Mouse (Mus musculus) hindbrain, postnatal 0 days (tissue): Measurements from ENCODE around the gene Daam1. TPM values are rescaled to one million over a fixed set of nuclear protein-coding genes. Genes with fewer than 3 reads are reported as not detected.

Source experiments
- ATAC-seq: fragments of 200-750 bp; cut with Nextera tagmentation; 2 replicates; pipeline ENCODE4 v1.8.0; 2017; ENCODE audit warnings: mild to moderate bottlenecking, moderate TSS enrichment, moderate library complexity
- DNase-seq: peaks from one replicate; pipeline ENCODE4 v3.0.0-alpha.2; 2015; ENCODE audit warnings: low spot score
- H3K27ac ChIP-seq: fragments of 300-500 bp; sonication (generic); 2 replicates; pipeline ENCODE4 v1.5.1; 2014; ENCODE audit warnings: mild to moderate bottlenecking
- H3K27me3 ChIP-seq: fragments of 300-500 bp; sonication (generic); 2 replicates; pipeline ENCODE4 v1.6.1; 2014; ENCODE audit warnings: low read length, mixed read lengths; ENCODE audit not compliant: insufficient read depth
- H3K36me3 ChIP-seq: fragments of 300-500 bp; sonication (generic); 2 replicates; pipeline ENCODE4 v1.6.1; 2014; ENCODE audit warnings: low read length, mixed read lengths; ENCODE audit not compliant: insufficient read depth
- H3K4me1 ChIP-seq: fragments of 300-500 bp; sonication (generic); 2 replicates; pipeline ENCODE4 v1.6.1; 2014; ENCODE audit warnings: antibody characterized with exemption, low read length, mixed read lengths; ENCODE audit not compliant: insufficient read depth
- H3K4me2 ChIP-seq: fragments of 300-500 bp; sonication (generic); 2 replicates; pipeline ENCODE4 v1.6.1; 2014; ENCODE audit warnings: low read depth, mild to moderate bottlenecking, low read length, moderate library complexity, mixed read lengths
- H3K4me3 ChIP-seq: fragments of 300-500 bp; sonication (generic); 2 replicates; pipeline ENCODE4 v1.5.1; 2014; ENCODE audit warnings: low read length
- H3K9ac ChIP-seq: fragments of 300-500 bp; sonication (generic); replicated peaks from 2 replicates; pipeline ENCODE4 v1.6.1; 2014; ENCODE audit warnings: mild to moderate bottlenecking, low read length, moderate library complexity, mixed read lengths
- H3K9me3 ChIP-seq: fragments of 300-500 bp; sonication (generic); 2 replicates; pipeline ENCODE4 v1.6.1; 2016; ENCODE audit warnings: low read length, mixed read lengths
- CTCF ChIP-seq: IDR thresholded peaks from 2 replicates; pipeline ENCODE4 v1.5.1; 2016; ENCODE audit warnings: antibody characterized with exemption, control low read depth, low read depth
- WGBS: fragments of 180-500 bp; shearing (Covaris S2); extraction: QIAGEN DNeasy Blood & Tissue Kit; methylation state at CpG from one replicate; pipeline ENCODE4 v1.1.7; 2014; 5-methylcytosine and 5-hydroxymethylcytosine counted together
- polyA plus RNA-seq: library from polyadenylated mRNA; unstranded; fragments of >200 nt; fragmentation: Nextera tagmentation; extraction: Ambion mirVana; gene quantifications from 2 replicates; pipeline ENCODE4 v1.2.1, GENCODE M21; 2015
- total RNA-seq: library from RNA; depleted of rRNA; stranded (reverse); fragments of >200 nt; gene quantifications from 2 replicates; pipeline ENCODE4 v1.2.3, GENCODE M21; 2014

Gene Daam1
- total and polyA plus RNA-seq, 2 experiments from 2014 or later, result 21.9 to 46.8 TPM

- Histone ChIP-seq H3K27ac (no peak overlapping the region), H3K4me2 (no peak overlapping the region), H3K4me3 (no peak overlapping the region), H3K27me3 (no peaks in the 10 kb centered on the region), H3K36me3 (peaks cover 57% of the 10 kb centered on the region), H3K9ac (no peak overlapping the region), H3K9me3 (no peaks in the 10 kb centered on the region), H3K4me1 (peaks cover 6% of the 10 kb centered on the region; the same call in 1 of the 2 replicates)
- 47% methylated on average over 9 of the region's 9 CpGs for WGBS
- ATAC-seq (peak; percentile 71), DNase-seq (peak; percentile 58)
- no peak for TF ChIP-seq CTCF
Measured at GRCm38 (mm10) chr12:71973577-71973976, 142.7 kb downstream of the Daam1 start.

DNA sequence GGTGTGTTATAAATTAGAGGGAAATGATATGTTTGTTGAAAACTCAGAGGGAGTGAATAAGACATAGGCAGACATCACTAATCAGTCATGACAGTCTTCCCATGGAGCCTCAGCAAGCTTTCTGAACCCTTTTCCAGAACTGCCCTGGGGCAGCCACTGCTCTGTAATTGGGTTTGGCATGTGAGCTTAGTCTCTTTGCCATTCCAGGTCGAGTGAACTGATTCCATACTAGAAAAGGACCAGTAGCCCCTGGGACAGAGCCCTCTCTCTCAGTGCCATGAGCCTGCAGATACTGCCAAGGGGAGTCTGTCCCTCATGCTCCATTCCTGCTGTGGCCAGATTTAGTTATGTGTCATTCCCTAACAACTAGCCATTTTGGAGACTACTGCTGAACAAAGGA is 144.7 kb downstream of the Daam1 start:
- TF ChIP-seq CTCF, result no peak
- WGBS, result 29% methylated on average over 1 of the region's 1 CpGs
- Histone ChIP-seq H3K9ac (no peak overlapping the region), H3K9me3 (no peaks in the 10 kb centered on the region), H3K27ac (no peak overlapping the region), H3K4me1 (peaks cover 6% of the 10 kb centered on the region; the same call in 1 of the 2 replicates), H3K4me2 (no peak overlapping the region), H3K36me3 (peaks cover 61% of the 10 kb centered on the region), H3K27me3 (no peaks in the 10 kb centered on the region), H3K4me3 (no peak overlapping the region)
- no peak for DNase-seq
- no peak for ATAC-seq

DNA sequence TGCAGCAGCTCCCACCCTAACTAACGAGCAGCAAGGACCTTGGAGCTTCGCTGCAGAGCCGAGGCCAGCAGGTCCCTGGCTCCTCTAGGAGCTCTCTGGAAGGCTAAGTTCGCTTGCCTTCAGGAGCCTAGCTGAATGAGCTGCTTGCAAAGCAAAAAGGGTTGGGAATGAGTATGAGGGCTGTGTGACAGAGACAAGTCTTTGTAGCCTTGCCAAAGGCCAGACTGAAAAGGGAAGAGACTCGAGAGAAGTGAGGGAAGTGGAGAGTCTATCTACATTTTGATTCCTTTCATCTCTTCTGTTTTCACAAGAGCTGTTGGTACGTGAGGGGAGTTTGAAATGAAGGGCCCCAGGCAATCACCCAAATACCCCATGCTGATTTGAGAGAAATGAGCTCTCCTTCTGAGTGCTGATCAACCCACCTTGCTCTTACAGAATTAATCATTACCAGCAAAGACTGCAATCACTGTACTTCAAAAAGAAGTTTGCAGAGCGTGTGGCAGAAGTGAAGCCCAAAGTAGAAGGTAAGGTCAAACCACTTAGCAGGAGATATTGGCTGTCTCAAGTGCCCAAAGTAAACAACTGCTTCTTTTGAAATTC is 145.6 kb downstream of the Daam1 start:
- Histone ChIP-seq H3K4me2 (no peak overlapping the region), H3K27ac (peak overlapping the region; percentile 38; the same call in 1 of the 2 replicates), H3K36me3 (peaks cover 65% of the 10 kb centered on the region), H3K9ac (no peak overlapping the region), H3K27me3 (no peaks in the 10 kb centered on the region), H3K4me1 (peaks cover 6% of the 10 kb centered on the region; the same call in 1 of the 2 replicates), H3K4me3 (no peak overlapping the region), H3K9me3 (no peaks in the 10 kb centered on the region)
- no peak for TF ChIP-seq CTCF
- DNase-seq (peak; percentile 43), ATAC-seq (peak; percentile 33)
- 40% methylated on average over 7 of the region's 7 CpGs for WGBS

- no peaks in the 10 kb centered on the region for H3K27me3 ChIP-seq
- peaks cover 56% of the 10 kb centered on the region for H3K36me3 ChIP-seq
- WGBS, result 88% methylated on average over 7 of the region's 7 CpGs
- DNase-seq (no peak), ATAC-seq (no peak)
- H3K4me1 ChIP-seq, result peaks cover 6% of the 10 kb centered on the region; the same call in 1 of the 2 replicates
- no peak for TF ChIP-seq CTCF
- H3K9me3 ChIP-seq, result no peaks in the 10 kb centered on the region
- H3K27ac ChIP-seq, result peak overlapping the region; percentile 15; the same call in 1 of the 2 replicates
- no peak overlapping the region for H3K4me2 ChIP-seq
- no peak overlapping the region for H3K9ac ChIP-seq
- H3K4me3 ChIP-seq, result no peak overlapping the region
Measured at GRCm38 (mm10) chr12:71977364-71977763, 146.5 kb downstream of the Daam1 start.

- H3K27ac ChIP-seq, result no peak overlapping the region
- ATAC-seq (no peak), DNase-seq (no peak)
- H3K36me3 ChIP-seq, result peaks cover 50% of the 10 kb centered on the region
- peaks cover 6% of the 10 kb centered on the region; the same call in 1 of the 2 replicates for H3K4me1 ChIP-seq
- H3K27me3 ChIP-seq, result no peaks in the 10 kb centered on the region
- H3K9me3 ChIP-seq, result no peaks in the 10 kb centered on the region
- no peak overlapping the region for H3K4me2 ChIP-seq
- 54% methylated on average over 12 of the region's 12 CpGs for WGBS
- H3K9ac ChIP-seq, result no peak overlapping the region
- TF ChIP-seq CTCF, result no peak
- no peak overlapping the region for H3K4me3 ChIP-seq
Measured at GRCm38 (mm10) chr12:71978513-71979352, 147.9 kb downstream of the Daam1 start.

DNA sequence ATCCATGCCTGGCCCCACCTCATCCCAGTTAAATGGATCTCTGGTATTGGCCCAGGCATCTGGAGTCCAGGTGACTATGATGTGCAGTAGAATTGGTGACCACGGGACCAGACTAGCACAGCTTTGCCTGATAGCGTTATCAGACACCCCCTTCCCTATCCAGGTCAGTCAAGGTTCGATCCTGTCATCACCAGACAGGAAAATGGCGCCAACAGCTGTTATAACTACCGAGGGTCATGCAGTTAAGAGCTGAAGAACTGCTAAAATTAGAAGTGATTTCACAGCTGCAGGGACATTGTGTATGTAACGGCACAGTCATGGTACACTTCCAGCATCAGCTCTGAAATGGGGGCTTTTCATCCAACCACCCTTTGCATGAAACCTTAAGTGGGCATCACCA is 149.3 kb downstream of the Daam1 start:
- ATAC-seq (no peak), DNase-seq (no peak)
- H3K9ac ChIP-seq, result no peak overlapping the region
- TF ChIP-seq CTCF, result no peak
- H3K4me3 ChIP-seq, result no peak overlapping the region
- no peak overlapping the region for H3K4me2 ChIP-seq
- no peak overlapping the region for H3K27ac ChIP-seq
- peaks cover 6% of the 10 kb centered on the region; the same call in 1 of the 2 replicates for H3K4me1 ChIP-seq
- H3K9me3 ChIP-seq, result no peaks in the 10 kb centered on the region
- peaks cover 50% of the 10 kb centered on the region for H3K36me3 ChIP-seq
- no peaks in the 10 kb centered on the region for H3K27me3 ChIP-seq
- 77% methylated on average over 6 of the region's 6 CpGs for WGBS
